Mouse (Mus musculus) ovary, adult 10 weeks (tissue): ENCODE results near the gene Otp. TPM values are rescaled to one million over a fixed set of nuclear protein-coding genes. Genes with fewer than 3 reads are reported as not detected.

Source experiments
- polyA plus RNA-seq: library from polyadenylated mRNA; stranded (reverse); fragments of 350-450 nt; fragmentation: Illumina TruSeq; extraction: RNeasy Lipid Tissue Mini Kit (QIAGEN cat#74804); gene quantifications from one replicate; pipeline ENCODE4 v1.2.3, GENCODE M21; 2014

The Otp gene
- not detected for polyA plus RNA-seq

DNA sequence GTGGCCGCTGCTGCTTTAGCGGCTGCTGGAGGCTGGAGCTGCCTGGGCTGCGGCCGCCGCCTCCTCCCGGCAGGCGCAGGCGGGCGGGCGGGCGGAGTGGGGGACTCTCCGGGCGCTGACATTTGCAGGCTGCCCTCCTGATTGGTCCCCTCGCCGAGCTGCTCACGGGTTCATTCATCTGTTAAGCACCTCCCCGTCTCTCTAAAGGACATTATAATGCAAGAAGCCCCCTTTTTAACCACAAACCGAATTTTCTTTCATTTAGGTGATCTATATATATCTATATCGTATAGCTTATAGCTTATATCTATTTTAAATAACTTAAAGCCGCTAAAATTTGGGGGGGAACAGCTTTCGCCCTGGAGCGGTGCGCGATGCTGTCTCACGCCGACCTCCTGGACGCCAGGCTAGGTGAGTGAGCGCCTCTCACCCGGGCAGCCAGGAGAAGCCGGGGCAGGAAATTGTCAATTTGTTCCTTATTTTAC lies at the start of gene Otp:
TSS of gene Otp (plus strand) at position 207 of the 485 bp plus-strand sequence.

Other genes with a start within 250 kb of the Otp start
- 772 TPM for gene Tbca, start 86.7 kb upstream of the Otp start, polyA plus RNA-seq
- 40.0 TPM for gene Wdr41, start 100.7 kb downstream of the Otp start, polyA plus RNA-seq